Mouse (Mus musculus): ENCODE data around the gene Inpp5e.

DNA sequence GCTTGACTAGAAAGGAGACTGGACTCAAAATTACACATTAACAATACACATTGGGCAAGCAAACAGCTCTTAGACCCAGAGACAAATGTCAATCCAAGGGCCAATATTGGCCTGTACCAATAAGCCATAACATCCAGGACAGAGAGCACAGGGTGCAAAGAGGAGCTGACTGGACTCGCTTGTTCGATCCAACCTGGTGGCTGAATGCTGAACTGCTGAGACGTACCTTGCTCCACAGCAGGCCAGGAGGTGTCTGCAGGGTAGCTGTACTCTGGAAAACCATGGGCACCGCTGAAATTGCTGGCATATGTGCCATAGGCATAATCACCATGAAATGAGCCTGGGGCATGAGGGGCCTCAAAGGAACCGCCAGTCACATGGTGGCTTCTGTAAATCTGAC lies 20.8 kb upstream of the Inpp5e start:
- TF ChIP-seq POLR2A (IDR thresholded peaks at IDR 0.05; ENCODE audit: extremely low read depth, insufficient read depth, low read length) (no peak), CTCF (IDR thresholded peaks at IDR 0.05; ENCODE audit: extremely low read depth, insufficient read depth, low read length) (no peak)
